Mouse (Mus musculus) CH12.LX (cell line): Measurements from ENCODE around the gene Pdzph1.

ENCODE experiments used
- CHD2 ChIP-seq: IDR thresholded peaks from 2 replicates; pipeline ENCODE4 v1.6.1; 2011; ENCODE audit warnings: low read length, improper control_type of control experiment
- ETS1 ChIP-seq: conservative IDR thresholded peaks from 2 replicates; pipeline ENCODE4 v1.6.1; 2012; ENCODE audit warnings: low read depth, mild to moderate bottlenecking, inconsistent platforms, low read length, improper control_type of control experiment, moderate library complexity
- HCFC1 ChIP-seq: IDR thresholded peaks from 2 replicates; pipeline ENCODE4 v1.6.1; 2012; ENCODE audit warnings: low read depth, mild to moderate bottlenecking, inconsistent platforms, low read length, improper control_type of control experiment
- MAFK ChIP-seq: IDR thresholded peaks from 2 replicates; pipeline ENCODE4 v1.6.1; 2011; ENCODE audit warnings: low read length, improper control_type of control experiment; ENCODE audit not compliant: insufficient replicate concordance
- POLR2A ChIP-seq: IDR thresholded peaks from 2 replicates; pipeline ENCODE4 v1.6.1; 2011; ENCODE audit warnings: low read depth, mild to moderate bottlenecking, improper control_type of control experiment, low read length
- RCOR1 ChIP-seq: conservative IDR thresholded peaks from 2 replicates; pipeline ENCODE4 v1.6.1; 2012; ENCODE audit warnings: low read depth, mild to moderate bottlenecking, inconsistent platforms, low read length, improper control_type of control experiment
- SIN3A ChIP-seq: IDR thresholded peaks from 2 replicates; pipeline ENCODE4 v1.6.1; 2012; ENCODE audit warnings: low read length, improper control_type of control experiment, inconsistent platforms
- TCF12 ChIP-seq: IDR thresholded peaks from 2 replicates; pipeline ENCODE4 v1.6.1; 2014; ENCODE audit warnings: low read depth, mild to moderate bottlenecking, inconsistent platforms, low read length, improper control_type of control experiment
- USF1 ChIP-seq: IDR thresholded peaks from 2 replicates; pipeline ENCODE4 v1.6.1; 2014; ENCODE audit warnings: low read depth, mild to moderate bottlenecking, inconsistent platforms, low read length, improper control_type of control experiment
- USF2 ChIP-seq: conservative IDR thresholded peaks from 2 replicates; pipeline ENCODE4 v1.6.1; 2011; ENCODE audit warnings: low read depth, low read length, improper control_type of control experiment
- ZC3H11A ChIP-seq: IDR thresholded peaks from 2 replicates; pipeline ENCODE4 v1.6.1; 2012; ENCODE audit warnings: low read depth, mild to moderate bottlenecking, inconsistent platforms, low read length, improper control_type of control experiment
- ZMIZ1 ChIP-seq: IDR thresholded peaks from 2 replicates; pipeline ENCODE4 v1.6.1; 2012; ENCODE audit warnings: low read depth, mild to moderate bottlenecking, inconsistent platforms, low read length, improper control_type of control experiment

DNA sequence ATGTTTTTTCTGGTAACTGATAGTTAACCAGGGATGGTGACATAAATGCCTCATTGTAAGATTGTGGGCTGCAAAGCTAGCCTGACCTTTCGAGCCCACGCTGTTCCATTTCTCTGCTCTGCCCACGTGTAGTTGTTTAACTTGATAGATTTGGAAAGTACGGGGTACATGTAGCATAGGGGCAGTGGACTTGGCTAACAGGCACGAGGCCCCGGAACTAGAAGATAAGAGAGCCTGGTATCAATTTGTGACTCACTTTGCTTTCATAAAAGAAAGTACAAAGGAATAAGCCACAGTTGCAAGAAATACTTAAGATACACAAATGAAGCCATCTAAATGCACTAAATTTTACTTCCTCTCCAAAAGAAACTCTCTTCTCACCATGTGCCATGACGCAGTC, 79.6 kb downstream of the Pdzph1 start:
- no peak for TF ChIP-seq ZC3H11A
- no peak for TF ChIP-seq CHD2
- TF ChIP-seq MAFK = no peak
- TF ChIP-seq USF1 = no peak
- no peak for TF ChIP-seq HCFC1
- no peak for TF ChIP-seq POLR2A
- no peak for TF ChIP-seq ZMIZ1
- no peak for TF ChIP-seq ETS1
- TF ChIP-seq TCF12 = no peak
- TF ChIP-seq RCOR1 = no peak
- TF ChIP-seq USF2 = no peak
- no peak for TF ChIP-seq SIN3A
